Mouse (Mus musculus): ENCODE data around the gene Crisp4.

The Crisp4 gene

GRCm38 (mm10) chr1:18145802-18146201 is at the start of gene Crisp4:
TSS of gene Crisp4 (minus strand) at chr1:18145902.
- DNase-seq (ENCODE audit: low read depth, low spot score), result no peak

- no peak for DNase-seq (ENCODE audit: low read depth, low spot score)
These were observed 46.0 kb upstream of the Crisp4 start for GRCm38 (mm10) chr1:18191719-18192118.

GRCm38 (mm10) chr1:18190714-18191712 is 45.3 kb upstream of the Crisp4 start:
- DNase-seq (ENCODE audit: low read depth, low spot score), result no peak

- DNase-seq (ENCODE audit: low read depth, low spot score), result no peak
These were observed 35.5 kb upstream of the Crisp4 start for GRCm38 (mm10) chr1:18181167-18181566.

GRCm38 (mm10) chr1:18170573-18170972 is 24.9 kb upstream of the Crisp4 start:
- DNase-seq (ENCODE audit: low read depth, low spot score), result no peak

GRCm38 (mm10) chr1:18168261-18168660 is 22.6 kb upstream of the Crisp4 start:
- no peak for DNase-seq (ENCODE audit: low read depth, low spot score)

GRCm38 (mm10) chr1:18159082-18159481 is 13.4 kb upstream of the Crisp4 start:
- DNase-seq (ENCODE audit: low read depth, low spot score), result no peak

- DNase-seq (ENCODE audit: low read depth, low spot score), result no peak
These were observed 2.5 kb upstream of the Crisp4 start for GRCm38 (mm10) chr1:18148211-18148610.

- DNase-seq (ENCODE audit: low read depth, low spot score), result no peak
These were observed 14.0 kb downstream of the Crisp4 start for GRCm38 (mm10) chr1:18131691-18132090.

- no peak for DNase-seq (ENCODE audit: low read depth, low spot score)
These were observed 15.7 kb downstream of the Crisp4 start for GRCm38 (mm10) chr1:18129983-18130382.

GRCm38 (mm10) chr1:18106720-18107355 is 38.9 kb downstream of the Crisp4 start:
- no peak for DNase-seq (ENCODE audit: low read depth, low spot score)

GRCm38 (mm10) chr1:18105866-18106529 is 39.7 kb downstream of the Crisp4 start:
- no peak for DNase-seq (ENCODE audit: low read depth, low spot score)

GRCm38 (mm10) chr1:18105029-18105865 is 40.5 kb downstream of the Crisp4 start:
- DNase-seq (ENCODE audit: low read depth, low spot score), result no peak
